ENCODE assay signal across 28 mouse cellular contexts in the genomic region with DNA sequence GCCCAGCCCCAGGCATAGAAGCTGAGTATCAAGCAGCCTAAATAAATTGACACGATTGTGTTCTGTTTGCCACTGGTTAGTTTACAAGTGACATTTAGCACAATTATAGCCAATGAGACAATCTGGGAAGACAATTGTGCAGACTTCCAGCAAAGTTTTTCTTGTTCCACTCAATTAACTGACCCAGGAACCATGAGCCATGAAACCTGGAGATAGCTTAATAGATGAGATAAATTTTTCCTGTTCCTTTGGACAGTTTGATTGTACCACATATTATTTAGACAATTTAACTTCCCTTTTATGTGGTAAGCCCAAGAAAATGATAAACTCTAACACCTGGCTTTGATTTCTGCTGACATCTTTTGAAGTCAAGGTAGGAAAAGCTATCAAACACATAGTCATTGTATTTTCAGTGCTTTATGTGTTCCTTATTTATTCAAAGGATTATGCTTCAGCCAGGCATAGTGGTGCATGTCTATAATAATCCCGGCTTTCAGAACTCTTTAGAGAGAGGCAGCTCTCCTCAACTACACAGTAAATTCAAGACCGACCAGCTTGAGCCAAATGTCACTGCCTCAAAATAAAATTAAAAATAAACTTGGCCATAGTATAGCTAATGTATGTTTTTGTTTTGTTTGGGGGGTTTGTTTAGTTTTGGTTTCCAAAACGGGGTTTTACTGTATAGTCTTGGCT.
A peak's percentile ranks its signal among the peaks of the same experiment; 100 is the strongest.
DNase-seq lines count a peak whose midpoint lies in the region; ATAC-seq and TF ChIP-seq lines count a peak whose summit lies in the region.
"Had no signal": no experiment of that assay in that cellular context is flagged by ENCODE, and none has a peak within 500 bp of the region (broad histone marks: within the 10 kb centered on the region; RNA-seq: fewer than 3 reads in every experiment).

No protein-coding gene starts in this region.

- H3K27ac ChIP-seq in embryonic facial prominence, embryonic 14.5 days (replicated peaks; ENCODE audit: low read depth, low read length): no peak overlapping the region
- no peak overlapping the region for H3K27ac ChIP-seq in embryonic facial prominence, embryonic 10.5 days (replicated peaks)
- H3K27ac ChIP-seq in kidney, embryonic 15.5 days: no peak overlapping the region
- H3K27ac ChIP-seq in kidney, postnatal 0 days: no peak overlapping the region
- H3K27ac ChIP-seq: embryonic facial prominence, embryonic 12.5 days; embryonic facial prominence, embryonic 15.5 days; forebrain, embryonic 10.5 days; forebrain, embryonic 12.5 days had no signal

- no peak overlapping the region for H3K4me3 ChIP-seq in embryonic facial prominence, embryonic 14.5 days (ENCODE audit: low read depth, low read length)
- H3K4me3 ChIP-seq in embryonic facial prominence, embryonic 10.5 days: no peak overlapping the region
- H3K4me3 ChIP-seq in kidney, embryonic 15.5 days (replicated peaks): no peak overlapping the region
- H3K4me3 ChIP-seq in kidney, postnatal 0 days (replicated peaks; ENCODE audit: low read depth, low read length): no peak overlapping the region
- H3K4me3 ChIP-seq: embryonic facial prominence, embryonic 12.5 days; embryonic facial prominence, embryonic 15.5 days; erythroblast, embryonic 14.5 days; forebrain, embryonic 10.5 days; forebrain, embryonic 12.5 days had no signal

- no peak overlapping the region for H3K9ac ChIP-seq in embryonic facial prominence, embryonic 14.5 days (ENCODE audit: low read depth, low read length)
- H3K9ac ChIP-seq in kidney, embryonic 15.5 days: no peak overlapping the region
- no peak overlapping the region for H3K9ac ChIP-seq in kidney, postnatal 0 days (ENCODE audit: low read depth, low read length)
- H3K9ac ChIP-seq: embryonic facial prominence, embryonic 12.5 days; embryonic facial prominence, embryonic 15.5 days; forebrain, embryonic 12.5 days had no signal

- no peak for TF ChIP-seq CTCF in kidney, postnatal 0 days (IDR thresholded peaks at IDR 0.05; ENCODE audit: low read depth)
- no peak for TF ChIP-seq CTCF in Patski (IDR thresholded peaks at IDR 0.05)

- WGBS in embryonic facial prominence, embryonic 14.5 days: 59% methylated on average over 4 of the region's 4 CpGs
- WGBS in embryonic facial prominence, embryonic 10.5 days: 85% methylated on average over 4 of the region's 4 CpGs
- 22% methylated on average over 4 of the region's 4 CpGs for WGBS in kidney, embryonic 15.5 days
- WGBS in kidney, postnatal 0 days: 22% methylated on average over 4 of the region's 4 CpGs

- H3K9me3 ChIP-seq in embryonic facial prominence, embryonic 14.5 days (ENCODE audit: control insufficient read depth, low read length): no peaks in the 10 kb centered on the region
- H3K9me3 ChIP-seq in embryonic facial prominence, embryonic 10.5 days: no peaks in the 10 kb centered on the region
- H3K9me3 ChIP-seq in kidney, embryonic 15.5 days (replicated peaks): no peaks in the 10 kb centered on the region
- no peaks in the 10 kb centered on the region for H3K9me3 ChIP-seq in kidney, postnatal 0 days (replicated peaks; ENCODE audit: low read length)
- H3K9me3 ChIP-seq: embryonic facial prominence, embryonic 12.5 days; embryonic facial prominence, embryonic 15.5 days; forebrain, embryonic 10.5 days; forebrain, embryonic 12.5 days; G1E had no signal

- peak; percentile 0 for DNase-seq in embryonic facial prominence, embryonic 14.5 days (ENCODE audit: low spot score)
- no peak for DNase-seq in embryonic facial prominence, embryonic 10.5 days (ENCODE audit: low spot score)
- no peak for DNase-seq in kidney, adult 9 months
- DNase-seq in kidney, postnatal 0 days (ENCODE audit: low spot score): peak; percentile 70
- no peak for DNase-seq in kidney, adult 11 months
- DNase-seq in Patski (ENCODE audit: low read depth, low spot score): peak; percentile 3
- DNase-seq: adrenal gland, adult 2 months; adrenal gland, postnatal 10 days; adrenal gland, postnatal 25 days; B cell, adult 2 months; cerebellum, adult 11 months; cerebellum, adult 18-20 months; cerebellum, adult 8-10 months; cerebellum, adult 9-11 months; cerebellum, postnatal 14 days; cerebellum, postnatal 36 days; embryo, embryonic 11 days had no signal

- POLR2A ChIA-PET in Patski (lab: Charles Lee): no interaction called here

- no peak overlapping the region for H3K4me2 ChIP-seq in embryonic facial prominence, embryonic 14.5 days (ENCODE audit: low read depth, low read length)
- H3K4me2 ChIP-seq in kidney, embryonic 15.5 days: no peak overlapping the region
- H3K4me2 ChIP-seq in kidney, postnatal 0 days (ENCODE audit: low read length): no peak overlapping the region
- H3K4me2 ChIP-seq: embryonic facial prominence, embryonic 12.5 days; embryonic facial prominence, embryonic 15.5 days; forebrain, embryonic 12.5 days had no signal

- CTCF ChIA-PET in Patski (lab: Charles Lee): interaction anchor here (1.0 to 3.2 kb wide), 3 partner anchors 10 to 18 kb away, joined by 3 to 17 read pairs (median 4); no protein-coding TSS in a partner anchor

- in situ Hi-C loops in Patski (cut with MboI; ENCODE audit: low pct_unique_long_range_greater_than_20kb): no loop called here

- H3K27me3 ChIP-seq in embryonic facial prominence, embryonic 14.5 days (replicated peaks; ENCODE audit: control insufficient read depth, insufficient read depth, low read length): no peaks in the 10 kb centered on the region
- H3K27me3 ChIP-seq in embryonic facial prominence, embryonic 10.5 days (replicated peaks; ENCODE audit: low read depth, poor library complexity, severe bottlenecking): no peaks in the 10 kb centered on the region
- H3K27me3 ChIP-seq in kidney, embryonic 15.5 days: no peaks in the 10 kb centered on the region
- no peaks in the 10 kb centered on the region for H3K27me3 ChIP-seq in kidney, postnatal 0 days (ENCODE audit: insufficient read depth, low read length)
- H3K27me3 ChIP-seq in Patski: no peaks in the 10 kb centered on the region
- H3K27me3 ChIP-seq: CH12.LX; embryonic facial prominence, embryonic 12.5 days; embryonic facial prominence, embryonic 15.5 days; forebrain, embryonic 12.5 days had no signal

- no peaks in the 10 kb centered on the region for H3K36me3 ChIP-seq in embryonic facial prominence, embryonic 14.5 days (ENCODE audit: control insufficient read depth, insufficient read depth, low read length)
- no peaks in the 10 kb centered on the region for H3K36me3 ChIP-seq in embryonic facial prominence, embryonic 10.5 days (replicated peaks)
- H3K36me3 ChIP-seq in kidney, embryonic 15.5 days: no peaks in the 10 kb centered on the region
- no peaks in the 10 kb centered on the region for H3K36me3 ChIP-seq in kidney, postnatal 0 days (ENCODE audit: insufficient read depth, low read length)
- H3K36me3 ChIP-seq: embryonic facial prominence, embryonic 12.5 days; embryonic facial prominence, embryonic 15.5 days; forebrain, embryonic 10.5 days; forebrain, embryonic 12.5 days; G1E had no signal

- H3K4me1 ChIP-seq in embryonic facial prominence, embryonic 14.5 days (ENCODE audit: control insufficient read depth, insufficient read depth, low read length): no peaks in the 10 kb centered on the region
- no peaks in the 10 kb centered on the region for H3K4me1 ChIP-seq in embryonic facial prominence, embryonic 10.5 days
- H3K4me1 ChIP-seq in kidney, embryonic 15.5 days: no peaks in the 10 kb centered on the region
- no peaks in the 10 kb centered on the region for H3K4me1 ChIP-seq in kidney, postnatal 0 days (replicated peaks; ENCODE audit: insufficient read depth, low read length)
- H3K4me1 ChIP-seq: embryonic facial prominence, embryonic 12.5 days; embryonic facial prominence, embryonic 15.5 days; forebrain, embryonic 10.5 days; forebrain, embryonic 12.5 days had no signal

- no peak for ATAC-seq in embryonic facial prominence, embryonic 14.5 days (ENCODE audit: low read depth)
- peak; percentile 74 for ATAC-seq in kidney, embryonic 15.5 days (replicated peaks; ENCODE audit: low FRiP score)
- ATAC-seq in kidney, postnatal 0 days (replicated peaks; ENCODE audit: low FRiP score, low read depth): no peak
- no peak for ATAC-seq in Patski
- ATAC-seq: CD4-positive, CD25-positive, alpha-beta regulatory T cell, adult 4 months; forebrain, embryonic 14.5 days; forebrain, embryonic 16.5 days had no signal

Comparison
In these comparisons a context has a peak if more than half of its experiments do, and no peak if none do; other contexts are left out.
1. DNase-seq: peak in embryonic facial prominence, embryonic 14.5 days (single experiment), kidney, postnatal 0 days (single experiment) and Patski (single experiment); none in embryonic facial prominence, embryonic 10.5 days (single experiment), kidney, adult 9 months (single experiment) and kidney, adult 11 months (single experiment).